Mouse (Mus musculus) lung, embryonic 16.5 days (tissue): ENCODE data around the gene Tbc1d4. TPM values are rescaled to one million over a fixed set of nuclear protein-coding genes. Genes with fewer than 3 reads are reported as not detected.

Experiments used
- ATAC-seq: fragments of 200-750 bp; cut with Nextera tagmentation; 2 replicates; pipeline ENCODE4 v1.8.0; 2017; ENCODE audit warnings: low read depth, mild to moderate bottlenecking, moderate library complexity
- H3K27ac ChIP-seq: fragments of 300-500 bp; sonication (generic); 2 replicates; pipeline ENCODE4 v1.5.1; 2014; ENCODE audit warnings: mild to moderate bottlenecking, control low read depth, low read length
- H3K27me3 ChIP-seq: fragments of 300-500 bp; sonication (generic); 2 replicates; pipeline ENCODE4 v1.6.1; 2014; ENCODE audit warnings: low read depth, low read length, mixed read lengths; ENCODE audit not compliant: control insufficient read depth, insufficient read depth
- H3K36me3 ChIP-seq: fragments of 300-500 bp; sonication (generic); 2 replicates; pipeline ENCODE4 v1.6.1; 2014; ENCODE audit warnings: low read length; ENCODE audit not compliant: control insufficient read depth, insufficient read depth
- H3K4me1 ChIP-seq: fragments of 300-500 bp; sonication (generic); replicated peaks from 2 replicates; pipeline ENCODE4 v1.6.1; 2014; ENCODE audit warnings: low read length, mixed read lengths; ENCODE audit not compliant: control insufficient read depth, insufficient read depth
- H3K4me2 ChIP-seq: fragments of 300-500 bp; sonication (generic); 2 replicates; pipeline ENCODE4 v1.6.1; 2014; ENCODE audit warnings: low read depth, low read length, control low read depth
- H3K4me3 ChIP-seq: fragments of 300-500 bp; sonication (generic); 2 replicates; pipeline ENCODE4 v1.5.1; 2014; ENCODE audit warnings: mild to moderate bottlenecking, low read length, control low read depth
- H3K9ac ChIP-seq: fragments of 300-500 bp; sonication (generic); 2 replicates; pipeline ENCODE4 v1.6.1; 2014; ENCODE audit warnings: low read length, control low read depth
- H3K9me3 ChIP-seq: fragments of 300-500 bp; sonication (generic); 2 replicates; pipeline ENCODE4 v1.6.1; 2016; ENCODE audit warnings: low read length; ENCODE audit not compliant: control insufficient read depth
- WGBS: fragments of 180-500 bp; shearing (Covaris S2); extraction: QIAGEN DNeasy Blood & Tissue Kit; methylation state at CpG from one replicate; pipeline ENCODE4 v1.1.7; 2014; 5-methylcytosine and 5-hydroxymethylcytosine counted together
- polyA plus RNA-seq: library from polyadenylated mRNA; unstranded; fragments of >200 nt; fragmentation: Nextera tagmentation; extraction: Ambion mirVana; gene quantifications from 2 replicates; pipeline ENCODE4 v1.2.1, GENCODE M21; 2015

Gene Tbc1d4
- polyA plus RNA-seq, 1 experiment from 2014 or later = 12.3 TPM

DNA sequence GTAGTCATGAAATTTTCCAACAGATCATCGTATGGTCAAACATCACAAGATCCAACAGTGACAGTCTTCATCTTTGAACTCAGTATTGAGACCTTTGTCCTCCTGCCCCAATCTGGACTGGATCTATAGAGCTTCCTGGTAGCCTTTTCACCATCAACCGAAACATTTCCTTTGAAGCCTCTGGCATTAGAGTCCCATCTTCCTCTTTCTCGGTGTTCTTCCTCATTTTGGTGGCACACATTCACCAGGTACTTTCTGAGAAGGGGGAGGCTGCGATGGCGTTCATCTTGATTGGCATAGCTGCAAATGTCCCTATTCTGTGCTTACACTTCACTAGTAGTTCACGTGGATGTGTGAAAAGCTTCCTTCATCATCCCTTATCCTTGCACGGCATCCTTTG is 127.8 kb downstream of the Tbc1d4 start:
- Histone ChIP-seq H3K4me1 (peaks cover 11% of the 10 kb centered on the region), H3K27me3 (no peaks in the 10 kb centered on the region), H3K4me2 (no peak overlapping the region), H3K27ac (no peak overlapping the region), H3K4me3 (no peak overlapping the region), H3K9ac (no peak overlapping the region), H3K36me3 (no peaks in the 10 kb centered on the region), H3K9me3 (no peaks in the 10 kb centered on the region)
- no peak for ATAC-seq
- 91% methylated on average over 7 of the region's 7 CpGs for WGBS

DNA sequence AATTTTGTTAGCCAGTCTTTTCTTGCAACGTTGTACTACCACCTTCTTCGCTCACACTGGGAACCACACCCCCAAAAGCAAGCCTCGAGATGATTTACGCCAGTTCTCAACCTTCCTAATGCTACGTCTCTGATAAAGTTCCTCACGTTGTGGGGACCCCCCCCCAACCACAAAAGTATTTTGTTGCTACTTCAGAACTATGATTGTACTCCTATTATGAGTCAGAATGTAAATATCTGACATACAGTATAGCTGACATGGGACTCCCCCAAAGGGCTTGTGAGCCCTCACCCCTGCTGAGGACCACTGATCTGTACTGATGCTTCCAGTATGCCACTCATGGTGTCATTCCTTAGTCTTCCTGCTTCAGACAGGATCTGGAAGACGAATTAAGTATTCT is 128.4 kb downstream of the Tbc1d4 start:
- no peak for ATAC-seq

DNA sequence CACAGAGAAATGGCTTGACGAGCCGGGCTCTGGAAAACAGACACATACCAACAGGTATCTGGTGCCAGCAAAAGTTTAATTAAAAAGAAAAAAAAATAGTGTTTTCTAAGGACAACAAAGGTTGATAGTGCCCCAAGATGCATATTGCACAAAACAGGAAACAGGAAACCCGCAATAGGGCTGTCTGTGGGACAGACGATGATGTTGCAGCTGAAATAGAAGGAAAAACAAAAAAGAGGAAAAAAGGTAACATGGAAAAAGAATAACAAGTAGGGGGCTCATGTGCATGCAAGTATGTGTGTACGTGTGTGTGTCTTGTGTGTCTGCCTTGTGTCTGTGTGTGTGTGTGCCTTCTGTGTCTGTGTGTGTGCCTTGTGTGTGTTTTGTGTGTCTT is 131.2 kb downstream of the Tbc1d4 start:
- Histone ChIP-seq H3K4me3 (no peak overlapping the region), H3K27me3 (no peaks in the 10 kb centered on the region), H3K4me1 (peaks cover 3% of the 10 kb centered on the region; the same call in 1 of the 2 replicates), H3K36me3 (no peaks in the 10 kb centered on the region), H3K4me2 (no peak overlapping the region), H3K9me3 (no peaks in the 10 kb centered on the region), H3K27ac (no peak overlapping the region), H3K9ac (no peak overlapping the region)
- 68% methylated on average over 5 of the region's 5 CpGs for WGBS
- no peak for ATAC-seq

More for the DNA sequence above, 128.4 kb downstream of the Tbc1d4 start:
- H3K4me1 ChIP-seq = peaks cover 11% of the 10 kb centered on the region
- no peaks in the 10 kb centered on the region for H3K9me3 ChIP-seq
- 92% methylated on average over 7 of the region's 7 CpGs for WGBS
- no peaks in the 10 kb centered on the region for H3K27me3 ChIP-seq
- no peak overlapping the region for H3K27ac ChIP-seq
- no peak overlapping the region for H3K4me3 ChIP-seq
- no peak overlapping the region for H3K4me2 ChIP-seq
- no peak overlapping the region for H3K9ac ChIP-seq
- H3K36me3 ChIP-seq = no peaks in the 10 kb centered on the region

DNA sequence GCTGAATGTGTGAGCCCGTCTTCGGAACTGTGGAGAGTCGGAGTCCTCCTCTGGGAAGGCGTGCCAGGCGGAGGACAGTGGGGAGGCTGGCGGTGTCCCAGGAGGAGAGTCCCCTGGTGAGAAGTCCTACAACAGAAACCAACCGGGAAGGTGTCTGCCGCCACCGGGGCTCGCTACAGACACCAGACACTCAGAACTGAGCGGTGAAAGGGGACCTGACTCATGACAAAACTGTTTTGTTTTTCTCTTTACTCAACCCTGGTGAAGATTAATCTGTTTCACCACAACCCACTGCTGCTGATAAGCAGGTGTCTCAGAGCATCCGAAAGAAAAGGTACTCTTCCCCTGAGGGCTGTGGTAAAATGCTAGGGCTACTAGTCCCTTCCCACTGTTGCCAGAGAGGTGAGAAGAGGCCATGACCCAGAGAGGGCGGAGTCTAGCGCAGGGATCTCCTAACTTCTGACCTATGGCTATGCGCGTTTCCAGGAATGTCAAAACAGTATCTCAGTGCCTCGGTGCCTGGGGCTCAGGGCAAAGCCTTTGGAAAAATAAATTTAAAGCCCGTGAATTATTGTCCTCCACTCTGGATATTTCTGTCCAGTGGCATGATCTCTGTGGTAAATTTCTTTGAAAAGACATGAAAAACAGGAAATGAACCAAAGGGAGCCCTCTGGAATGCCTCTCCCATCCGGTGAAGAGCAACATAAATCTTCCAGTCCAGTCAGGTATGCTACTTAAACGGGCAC is 131.7 kb downstream of the Tbc1d4 start:
- Histone ChIP-seq H3K36me3 (no peaks in the 10 kb centered on the region), H3K4me1 (peaks cover 3% of the 10 kb centered on the region; the same call in 1 of the 2 replicates), H3K27me3 (no peaks in the 10 kb centered on the region), H3K9ac (no peak overlapping the region), H3K4me3 (no peak overlapping the region), H3K9me3 (no peaks in the 10 kb centered on the region), H3K27ac (no peak overlapping the region), H3K4me2 (no peak overlapping the region)
- 55% methylated on average over 20 of the region's 20 CpGs for WGBS
- no peak for ATAC-seq

DNA sequence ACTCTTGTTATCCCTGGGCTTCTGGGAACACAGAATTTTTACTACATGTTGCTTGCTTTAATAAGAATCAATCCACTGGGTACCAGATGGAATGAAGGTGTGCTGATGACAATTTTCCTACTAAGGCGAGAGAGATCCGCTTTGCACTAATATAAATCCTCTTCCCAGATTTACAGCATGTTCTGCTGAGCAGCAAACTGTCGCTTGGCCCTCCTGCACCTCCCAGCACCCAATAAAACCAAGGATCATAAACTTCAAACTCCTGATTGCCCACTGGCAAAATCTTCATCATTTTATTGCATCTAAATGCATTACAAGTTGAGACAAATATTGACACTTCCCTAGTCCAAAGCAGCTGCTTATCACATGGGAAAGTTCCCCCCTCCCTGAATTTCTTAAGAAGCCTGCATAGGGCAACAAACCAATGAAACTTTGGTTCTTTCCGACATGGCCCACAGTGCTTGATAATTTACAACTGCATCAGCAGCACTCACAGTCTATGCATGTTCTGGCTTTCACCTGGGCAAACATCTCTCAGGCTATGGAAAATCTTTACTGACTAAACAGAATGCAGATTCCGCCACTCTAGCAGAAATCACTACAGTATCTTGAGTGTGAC is 139.4 kb downstream of the Tbc1d4 start:
- Histone ChIP-seq H3K9ac (no peak overlapping the region), H3K27ac (no peak overlapping the region), H3K4me1 (no peaks in the 10 kb centered on the region), H3K27me3 (no peaks in the 10 kb centered on the region), H3K36me3 (no peaks in the 10 kb centered on the region), H3K9me3 (no peaks in the 10 kb centered on the region), H3K4me3 (no peak overlapping the region), H3K4me2 (no peak overlapping the region)
- ATAC-seq = no peak
- WGBS = 80% methylated on average over 5 of the region's 5 CpGs

DNA sequence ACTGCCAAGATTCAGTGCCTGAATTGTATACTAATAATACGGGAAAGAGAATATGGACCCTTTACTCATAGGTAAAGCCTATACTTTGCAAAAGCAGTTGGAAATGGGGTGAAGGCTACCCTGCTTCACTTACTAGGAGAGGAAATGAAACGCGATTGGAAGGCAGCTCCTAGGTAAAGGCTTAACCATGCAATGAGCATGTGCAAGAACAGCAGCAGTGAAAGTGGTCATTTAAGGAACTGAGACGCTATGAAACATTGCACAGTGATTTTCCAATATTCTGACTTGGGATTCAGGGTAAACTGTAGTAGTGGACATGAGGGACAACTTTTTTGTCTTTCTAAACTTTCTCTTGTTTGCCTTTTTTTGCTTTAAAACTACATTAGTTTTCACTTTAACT is 140.8 kb downstream of the Tbc1d4 start:
- WGBS = 83% methylated on average over 4 of the region's 4 CpGs
- Histone ChIP-seq H3K4me2 (no peak overlapping the region), H3K9ac (no peak overlapping the region), H3K27me3 (no peaks in the 10 kb centered on the region), H3K36me3 (no peaks in the 10 kb centered on the region), H3K4me3 (no peak overlapping the region), H3K4me1 (no peaks in the 10 kb centered on the region), H3K9me3 (no peaks in the 10 kb centered on the region), H3K27ac (no peak overlapping the region)
- ATAC-seq = no peak

DNA sequence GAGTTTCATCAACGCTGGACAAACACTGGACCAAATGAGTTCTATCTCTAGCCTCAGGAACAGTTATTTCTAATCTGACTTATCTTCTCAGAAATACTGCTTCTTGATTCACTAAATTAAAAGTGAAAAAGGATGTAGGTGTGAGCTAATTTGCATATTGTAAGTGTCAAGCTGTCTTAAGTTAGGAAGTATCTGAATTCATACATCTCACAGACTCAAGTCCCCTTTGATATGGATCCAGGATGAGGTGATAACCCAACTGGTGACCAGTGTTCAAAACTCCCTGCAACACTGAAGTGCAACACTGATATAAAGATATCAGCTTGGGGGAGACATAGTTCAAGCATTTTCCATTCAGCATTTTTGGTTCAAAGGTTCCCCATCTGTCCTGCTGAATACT is 141.5 kb downstream of the Tbc1d4 start:
- Histone ChIP-seq H3K4me3 (no peak overlapping the region), H3K4me2 (no peak overlapping the region), H3K9ac (no peak overlapping the region), H3K36me3 (no peaks in the 10 kb centered on the region), H3K4me1 (no peaks in the 10 kb centered on the region), H3K27me3 (no peaks in the 10 kb centered on the region), H3K9me3 (no peaks in the 10 kb centered on the region), H3K27ac (no peak overlapping the region)
- 88% methylated on average over 1 of the region's 1 CpGs for WGBS
- no peak for ATAC-seq

DNA sequence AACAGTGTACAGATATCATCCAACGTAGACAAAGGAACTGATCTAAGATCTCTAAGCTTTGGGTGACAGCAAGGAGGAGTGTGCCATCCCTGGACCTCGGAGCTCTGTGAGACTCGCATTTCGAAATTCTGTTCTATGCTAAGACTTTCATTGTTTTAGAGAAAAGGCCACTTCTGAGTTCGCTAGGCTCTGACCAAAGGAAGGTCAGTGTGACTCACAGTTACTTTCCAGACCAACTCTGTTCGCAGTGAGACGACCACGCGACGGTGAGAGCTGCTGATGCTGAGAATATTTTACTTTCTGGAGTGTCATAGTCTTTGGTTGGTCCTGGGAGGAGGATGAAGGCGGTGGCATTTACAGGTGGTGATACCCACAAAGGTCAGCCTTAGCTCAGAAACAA is 142.5 kb downstream of the Tbc1d4 start:
- no peaks in the 10 kb centered on the region for H3K9me3 ChIP-seq
- H3K4me1 ChIP-seq = no peaks in the 10 kb centered on the region
- 87% methylated on average over 11 of the region's 11 CpGs for WGBS
- H3K9ac ChIP-seq = no peak overlapping the region
- no peak for ATAC-seq
- H3K4me3 ChIP-seq = no peak overlapping the region
- H3K27ac ChIP-seq = no peak overlapping the region
- H3K36me3 ChIP-seq = no peaks in the 10 kb centered on the region
- H3K4me2 ChIP-seq = no peak overlapping the region
- H3K27me3 ChIP-seq = no peaks in the 10 kb centered on the region

DNA sequence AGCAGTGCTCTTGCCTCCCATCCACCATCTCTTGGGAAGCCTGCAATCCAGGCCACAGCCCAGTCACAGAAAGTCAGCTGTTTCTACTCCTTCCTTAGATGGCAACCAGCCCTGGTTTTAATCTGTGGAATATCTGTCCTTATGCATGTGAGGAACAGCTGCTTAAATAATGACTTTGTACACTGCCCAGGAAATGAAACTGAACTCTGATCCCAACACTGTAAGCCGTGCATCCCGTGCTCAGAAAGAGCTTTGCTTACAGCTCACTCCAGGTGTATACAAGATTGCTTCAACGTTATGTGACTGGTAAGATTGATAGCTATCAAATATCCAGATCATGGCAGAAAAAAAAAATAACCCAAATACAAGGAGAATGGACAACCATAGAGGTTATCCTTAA is 143.1 kb downstream of the Tbc1d4 start:
- H3K4me1 ChIP-seq = no peaks in the 10 kb centered on the region
- H3K4me3 ChIP-seq = no peak overlapping the region
- no peaks in the 10 kb centered on the region for H3K36me3 ChIP-seq
- H3K27ac ChIP-seq = no peak overlapping the region
- H3K4me2 ChIP-seq = no peak overlapping the region
- no peak overlapping the region for H3K9ac ChIP-seq
- whole genome bisulfite sequencing = 78% methylated on average over 3 of the region's 3 CpGs
- no peaks in the 10 kb centered on the region for H3K27me3 ChIP-seq
- H3K9me3 ChIP-seq = no peaks in the 10 kb centered on the region
- ATAC-seq = no peak
